Mouse (Mus musculus) hindbrain, embryonic 11.5 days (tissue): Measurements from ENCODE around the gene Sall2. TPM values are rescaled to one million over a fixed set of nuclear protein-coding genes. Genes with fewer than 3 reads are reported as not detected.
A peak's percentile ranks its signal among the peaks of the same experiment; 100 is the strongest.

ENCODE experiments used
- ATAC-seq: fragments of 200-750 bp; cut with Nextera tagmentation; 2 replicates; pipeline ENCODE4 v1.8.0; 2017; ENCODE audit warnings: mild to moderate bottlenecking, moderate TSS enrichment, moderate library complexity; ENCODE audit not compliant: low FRiP score
- DNase-seq: peaks from one replicate; pipeline ENCODE4 v3.0.0-alpha.2; 2015; ENCODE audit warnings: low spot score
- H3K27ac ChIP-seq: fragments of 300-500 bp; sonication (generic); 2 replicates; pipeline ENCODE4 v1.5.1; 2014; ENCODE audit warnings: mild to moderate bottlenecking, low read depth, low read length
- H3K27me3 ChIP-seq: fragments of 300-500 bp; sonication (generic); 2 replicates; pipeline ENCODE4 v1.6.1; 2014; ENCODE audit warnings: mild to moderate bottlenecking, low read length, moderate library complexity, mixed read lengths; ENCODE audit not compliant: control insufficient read depth, insufficient read depth
- H3K36me3 ChIP-seq: fragments of 300-500 bp; sonication (generic); 2 replicates; pipeline ENCODE4 v1.6.1; 2014; ENCODE audit warnings: mild to moderate bottlenecking, low read length, moderate library complexity, mixed read lengths; ENCODE audit not compliant: control insufficient read depth, insufficient read depth
- H3K4me1 ChIP-seq: fragments of 300-500 bp; sonication (generic); replicated peaks from 2 replicates; pipeline ENCODE4 v1.6.1; 2014; ENCODE audit warnings: low read length, mixed read lengths; ENCODE audit not compliant: control insufficient read depth, insufficient read depth
- H3K4me2 ChIP-seq: fragments of 300-500 bp; sonication (generic); replicated peaks from 2 replicates; pipeline ENCODE4 v1.6.1; 2014; ENCODE audit warnings: mild to moderate bottlenecking, low read depth, low read length
- H3K4me3 ChIP-seq: fragments of 300-500 bp; sonication (generic); 2 replicates; pipeline ENCODE4 v1.5.1; 2014; ENCODE audit warnings: low read depth, low read length
- H3K9ac ChIP-seq: fragments of 300-500 bp; sonication (generic); 2 replicates; pipeline ENCODE4 v1.6.1; 2014; ENCODE audit warnings: low read depth, low read length
- H3K9me3 ChIP-seq: fragments of 300-500 bp; sonication (generic); 2 replicates; pipeline ENCODE4 v1.6.1; 2016; ENCODE audit warnings: low read length; ENCODE audit not compliant: control insufficient read depth
- WGBS: fragments of 180-500 bp; shearing (Covaris S2); extraction: QIAGEN DNeasy Blood & Tissue Kit; methylation state at CpG from one replicate; pipeline ENCODE4 v1.1.7; 2014; 5-methylcytosine and 5-hydroxymethylcytosine counted together
- polyA plus RNA-seq: library from polyadenylated mRNA; unstranded; fragments of >200 nt; fragmentation: Nextera tagmentation; extraction: Ambion mirVana; gene quantifications from 2 replicates; pipeline ENCODE4 v1.2.1, GENCODE M21; 2014

The Sall2 gene
- polyA plus RNA-seq, result 37.7 and 45.0 TPM in 2 replicates

- WGBS, result under 1% methylated on average over 26 of the region's 26 CpGs
- no peaks in the 10 kb centered on the region; the same call in 1 of the 2 replicates for H3K4me1 ChIP-seq
Measured at GRCm38 (mm10) chr14:52327910-52328812, at the start of gene Sall2. Gene Sall2, minus strand, starts transcription at chr14:52328762.

GRCm38 (mm10) chr14:52368741-52369140 is 40.2 kb upstream of the Sall2 start:
- no peak overlapping the region for H3K27ac ChIP-seq
- no peaks in the 10 kb centered on the region for H3K27me3 ChIP-seq
- no peak overlapping the region for H3K4me3 ChIP-seq
- H3K9ac ChIP-seq, result no peak overlapping the region
- ATAC-seq, result no peak
- H3K9me3 ChIP-seq, result no peaks in the 10 kb centered on the region
- no peaks in the 10 kb centered on the region for H3K4me1 ChIP-seq
- no peak for DNase-seq
- H3K36me3 ChIP-seq, result no peaks in the 10 kb centered on the region
- no peak overlapping the region for H3K4me2 ChIP-seq
- 93% methylated on average over 3 of the region's 3 CpGs for WGBS

More at GRCm38 (mm10) chr14:52327910-52328812, at the start of gene Sall2:
- Histone ChIP-seq H3K4me3 (peak within 1 kb of the TSS; percentile 48), H3K4me2 (peak within 1 kb of the TSS; percentile 63), H3K9me3 (no peaks in the 10 kb centered on the region), H3K27me3 (no peaks in the 10 kb centered on the region), H3K9ac (peak within 1 kb of the TSS; percentile 60), H3K36me3 (no peaks in the 10 kb centered on the region), H3K27ac (peak within 1 kb of the TSS; percentile 85)
- DNase-seq, result peak; percentile 64
- peak; percentile 72 for ATAC-seq

- ATAC-seq, result no peak
- Histone ChIP-seq H3K4me2 (no peak within 1 kb of the TSS), H3K27me3 (no peaks in the 10 kb centered on the region), H3K4me1 (no peaks in the 10 kb centered on the region), H3K36me3 (no peaks in the 10 kb centered on the region), H3K9me3 (no peaks in the 10 kb centered on the region), H3K27ac (no peak within 1 kb of the TSS), H3K9ac (no peak within 1 kb of the TSS), H3K4me3 (no peak within 1 kb of the TSS)
- 82% methylated on average over 4 of the region's 4 CpGs for WGBS
- DNase-seq, result no peak
Measured at GRCm38 (mm10) chr14:52356308-52356707, 27.7 kb upstream of the Sall2 start, which contains the start of gene Olfr1513. Gene Olfr1513, minus strand, starts transcription at chr14:52356408.

GRCm38 (mm10) chr14:52339512-52339852 is 10.9 kb upstream of the Sall2 start:
- Histone ChIP-seq H3K27ac (no peak overlapping the region), H3K4me2 (no peak overlapping the region), H3K4me1 (no peaks in the 10 kb centered on the region), H3K36me3 (no peaks in the 10 kb centered on the region), H3K4me3 (no peak overlapping the region), H3K9ac (0 out of 2 replicates have a peak overlapping the region, but pooled peaks have one; percentile 11), H3K9me3 (no peaks in the 10 kb centered on the region), H3K27me3 (no peaks in the 10 kb centered on the region)
- DNase-seq (no peak), ATAC-seq (no peak)
- WGBS, result 81% methylated on average over 6 of the region's 6 CpGs

GRCm38 (mm10) chr14:52338751-52339511 is 10.4 kb upstream of the Sall2 start:
- WGBS, result 35% methylated on average over 21 of the region's 21 CpGs
- H3K4me2 ChIP-seq, result 0 out of 2 replicates have a peak overlapping the region, but pooled peaks have one; percentile 12
- no peaks in the 10 kb centered on the region for H3K27me3 ChIP-seq
- H3K4me3 ChIP-seq, result no peak overlapping the region
- no peaks in the 10 kb centered on the region for H3K4me1 ChIP-seq
- no peaks in the 10 kb centered on the region for H3K36me3 ChIP-seq
- DNase-seq (peak; percentile 80), ATAC-seq (peak; percentile 60; the same call in 1 of the 2 replicates)
- no peaks in the 10 kb centered on the region for H3K9me3 ChIP-seq
- H3K27ac ChIP-seq, result no peak overlapping the region
- 0 out of 2 replicates have a peak overlapping the region, but pooled peaks have one; percentile 11 for H3K9ac ChIP-seq

- ATAC-seq (no peak), DNase-seq (no peak)
- no peak overlapping the region for H3K4me2 ChIP-seq
- no peak overlapping the region for H3K4me3 ChIP-seq
- H3K9ac ChIP-seq, result no peak overlapping the region
- 67% methylated on average over 1 of the region's 3 CpGs for WGBS
- peak overlapping the region; percentile 53; the same call in 1 of the 2 replicates for H3K27ac ChIP-seq
- H3K4me1 ChIP-seq, result no peaks in the 10 kb centered on the region; the same call in 1 of the 2 replicates
- H3K9me3 ChIP-seq, result no peaks in the 10 kb centered on the region
- H3K36me3 ChIP-seq, result no peaks in the 10 kb centered on the region
- H3K27me3 ChIP-seq, result no peaks in the 10 kb centered on the region
Measured at GRCm38 (mm10) chr14:52332171-52332570, 3.6 kb upstream of the Sall2 start.

- Histone ChIP-seq H3K4me2 (no peak overlapping the region), H3K36me3 (no peaks in the 10 kb centered on the region), H3K4me1 (no peaks in the 10 kb centered on the region; the same call in 1 of the 2 replicates), H3K4me3 (no peak overlapping the region), H3K9ac (no peak overlapping the region), H3K27me3 (no peaks in the 10 kb centered on the region), H3K9me3 (no peaks in the 10 kb centered on the region), H3K27ac (peak overlapping the region; percentile 53)
- no peak for DNase-seq
- 0 out of 2 replicates have a peak, but pooled peaks have one; percentile 44 for ATAC-seq
- WGBS, result 7% methylated on average over 4 of the region's 4 CpGs
Measured at GRCm38 (mm10) chr14:52331069-52331750, 2.6 kb upstream of the Sall2 start.

GRCm38 (mm10) chr14:52327375-52327901 is 1.1 kb downstream of the Sall2 start:
- Histone ChIP-seq H3K36me3 (no peaks in the 10 kb centered on the region), H3K9me3 (no peaks in the 10 kb centered on the region), H3K4me2 (peak overlapping the region; percentile 63), H3K4me1 (no peaks in the 10 kb centered on the region; the same call in 1 of the 2 replicates), H3K27ac (peak overlapping the region; percentile 85), H3K27me3 (no peaks in the 10 kb centered on the region), H3K9ac (peak overlapping the region; percentile 60), H3K4me3 (peak overlapping the region; percentile 48)
- ATAC-seq (peak; percentile 69), DNase-seq (peak; percentile 68)
- under 1% methylated on average over 14 of the region's 14 CpGs for WGBS
